Mouse (Mus musculus) brain, embryonic 14.5 days (tissue): Measurements from ENCODE around the gene Cc2d1b. TPM values are rescaled to one million over a fixed set of nuclear protein-coding genes. Genes with fewer than 3 reads are reported as not detected.

Experiments used
- DNase-seq: peaks from one replicate; pipeline ENCODE4 v3.0.0-alpha.2; 2011; ENCODE audit warnings: low read depth
- CTCF ChIP-seq: fragments of 200-500 bp; IDR thresholded peaks from 2 replicates; pipeline ENCODE4 v1.5.1; 2012; ENCODE audit warnings: inconsistent platforms, mild to moderate bottlenecking, moderate library complexity, borderline replicate concordance; ENCODE audit not compliant: insufficient read depth, insufficient read length; ENCODE audit errors: extremely low read depth
- POLR2A ChIP-seq: fragments of 200-500 bp; IDR thresholded peaks from 2 replicates; pipeline ENCODE4 v1.6.1; 2012; ENCODE audit warnings: mild to moderate bottlenecking, inconsistent platforms, borderline replicate concordance; ENCODE audit not compliant: poor library complexity, insufficient read depth, insufficient read length, severe bottlenecking; ENCODE audit errors: extremely low read depth
- polyA plus RNA-seq: library from polyadenylated mRNA; depleted of rRNA; stranded (reverse); fragments of >200 nt; gene quantifications from 2 replicates; pipeline ENCODE4 v1.2.3, GENCODE M21; 2012; rRNA removed

Cc2d1b gene
- polyA plus RNA-seq = 50.4 and 52.8 TPM in 2 replicates

- peak; percentile 97 for DNase-seq
- TF ChIP-seq CTCF = peak; percentile 0; the same call in 1 of the 2 replicates
- TF ChIP-seq POLR2A = peak; percentile 98
Observed at GRCm38 (mm10) chr4:108619587-108620341, at the start of gene Cc2d1b. Cc2d1b (plus strand) TSS chr4:108619940.

- DNase-seq = no peak
- TF ChIP-seq POLR2A (no peak), CTCF (no peak)
Observed at GRCm38 (mm10) chr4:108572644-108573043, 47.1 kb upstream of the Cc2d1b start.

- DNase-seq = peak; percentile 99
- TF ChIP-seq POLR2A = peak; percentile 14; the same call in 1 of the 2 replicates
- TF ChIP-seq CTCF = no peak
Observed at GRCm38 (mm10) chr4:108578840-108579742, 40.6 kb upstream of the Cc2d1b start, which contains the start of the genes Prpf38a and Orc1. Prpf38a (minus strand) TSS chr4:108579336. Orc1 (plus strand) TSS chr4:108579423.

GRCm38 (mm10) chr4:108579743-108580411, 39.9 kb upstream of the Cc2d1b start:
- DNase-seq = no peak
- TF ChIP-seq POLR2A (no peak), CTCF (no peak)

GRCm38 (mm10) chr4:108593376-108593775, 26.4 kb upstream of the Cc2d1b start:
- DNase-seq = no peak
- no peak for TF ChIP-seq CTCF
- no peak for TF ChIP-seq POLR2A

GRCm38 (mm10) chr4:108595785-108596184, 24.0 kb upstream of the Cc2d1b start:
- no peak for TF ChIP-seq POLR2A
- TF ChIP-seq CTCF = no peak
- no peak for DNase-seq

GRCm38 (mm10) chr4:108598306-108598705, 21.4 kb upstream of the Cc2d1b start:
- no peak for DNase-seq
- TF ChIP-seq CTCF (no peak), POLR2A (no peak)

GRCm38 (mm10) chr4:108601870-108602269, 17.9 kb upstream of the Cc2d1b start:
- TF ChIP-seq CTCF (no peak), POLR2A (no peak)
- DNase-seq = no peak

GRCm38 (mm10) chr4:108608651-108609050, 11.1 kb upstream of the Cc2d1b start:
- TF ChIP-seq POLR2A (no peak), CTCF (no peak)
- DNase-seq = no peak

- DNase-seq = no peak
- no peak for TF ChIP-seq POLR2A
- TF ChIP-seq CTCF = no peak
Observed at GRCm38 (mm10) chr4:108610935-108611334, 8.8 kb upstream of the Cc2d1b start.

GRCm38 (mm10) chr4:108618586-108618985, 1.2 kb upstream of the Cc2d1b start:
- TF ChIP-seq CTCF (no peak), POLR2A (no peak)
- DNase-seq = no peak

- TF ChIP-seq CTCF (no peak), POLR2A (no peak)
- DNase-seq = peak; percentile 67
Observed at GRCm38 (mm10) chr4:108619165-108619564, 575 bp upstream of the Cc2d1b start.
